Comparison of ENCODE assay signal across 8 mouse cellular contexts in genomic region chr1:182958824-182959223, GRCm38 (mm10). TPM values are rescaled to one million over a fixed set of nuclear protein-coding genes. Genes with fewer than 3 reads are reported as not detected.
DNase-seq lines count a peak whose midpoint lies in the region; ATAC-seq and TF ChIP-seq lines count a peak whose summit lies in the region.

No protein-coding gene starts in this region.

- no peaks in the 10 kb centered on the region for H3K27me3 ChIP-seq in kidney, postnatal 0 days (ENCODE audit: insufficient read depth, low read length)
- peaks cover 53% of the 10 kb centered on the region for H3K27me3 ChIP-seq in forebrain, embryonic 13.5 days
- H3K27me3 ChIP-seq in limb, embryonic 12.5 days: peaks cover 14% of the 10 kb centered on the region
- no peaks in the 10 kb centered on the region for H3K27me3 ChIP-seq in neural tube, embryonic 14.5 days (ENCODE audit: control insufficient read depth, insufficient read depth, low read length)

- 0 out of 2 replicates have a peak overlapping the region, but pooled peaks have one; percentile 40 for H3K4me3 ChIP-seq in kidney, postnatal 0 days (replicated peaks; ENCODE audit: low read depth, low read length)
- peak overlapping the region; percentile 41; the same call in 1 of the 2 replicates for H3K4me3 ChIP-seq in forebrain, embryonic 13.5 days
- 0 out of 2 replicates have a peak overlapping the region, but pooled peaks have one; percentile 39 for H3K4me3 ChIP-seq in limb, embryonic 12.5 days (replicated peaks)
- H3K4me3 ChIP-seq in neural tube, embryonic 14.5 days (ENCODE audit: low read depth, low read length): no peak overlapping the region

- no peaks in the 10 kb centered on the region for H3K9me3 ChIP-seq in kidney, postnatal 0 days (replicated peaks; ENCODE audit: low read length)
- no peaks in the 10 kb centered on the region for H3K9me3 ChIP-seq in forebrain, embryonic 13.5 days (replicated peaks)
- H3K9me3 ChIP-seq in limb, embryonic 12.5 days: no peaks in the 10 kb centered on the region
- H3K9me3 ChIP-seq in neural tube, embryonic 14.5 days (ENCODE audit: control insufficient read depth, low read length): no peaks in the 10 kb centered on the region

- H3K27ac ChIP-seq in kidney, postnatal 0 days: no peak overlapping the region
- no peak overlapping the region for H3K27ac ChIP-seq in forebrain, embryonic 13.5 days
- H3K27ac ChIP-seq in limb, embryonic 12.5 days: no peak overlapping the region
- peak overlapping the region; percentile 18; the same call in 1 of the 2 replicates for H3K27ac ChIP-seq in neural tube, embryonic 14.5 days (ENCODE audit: low read depth, low read length)

- 0 out of 2 replicates have a peak overlapping the region, but pooled peaks have one; percentile 48 for H3K9ac ChIP-seq in kidney, postnatal 0 days (ENCODE audit: low read depth, low read length)
- 0 out of 2 replicates have a peak overlapping the region, but pooled peaks have one; percentile 56 for H3K9ac ChIP-seq in forebrain, embryonic 13.5 days
- no peak overlapping the region for H3K9ac ChIP-seq in limb, embryonic 12.5 days (replicated peaks)
- no peak overlapping the region for H3K9ac ChIP-seq in neural tube, embryonic 14.5 days (replicated peaks; ENCODE audit: low read depth, low read length)

- WGBS in kidney, postnatal 0 days: 37% methylated on average over 3 of the region's 3 CpGs
- WGBS in forebrain, embryonic 13.5 days: 28% methylated on average over 3 of the region's 3 CpGs
- WGBS in limb, embryonic 12.5 days: 35% methylated on average over 3 of the region's 3 CpGs
- WGBS in neural tube, embryonic 14.5 days: 26% methylated on average over 3 of the region's 3 CpGs

- H3K36me3 ChIP-seq in kidney, postnatal 0 days (ENCODE audit: insufficient read depth, low read length): no peaks in the 10 kb centered on the region
- H3K36me3 ChIP-seq in forebrain, embryonic 13.5 days (ENCODE audit: poor library complexity, severe bottlenecking): no peaks in the 10 kb centered on the region
- H3K36me3 ChIP-seq in limb, embryonic 12.5 days: no peaks in the 10 kb centered on the region
- H3K36me3 ChIP-seq in neural tube, embryonic 14.5 days (ENCODE audit: control insufficient read depth, insufficient read depth, low read length): no peaks in the 10 kb centered on the region

- H3K4me1 ChIP-seq in kidney, postnatal 0 days (replicated peaks; ENCODE audit: insufficient read depth, low read length): peaks cover 22% of the 10 kb centered on the region
- H3K4me1 ChIP-seq in forebrain, embryonic 13.5 days: peaks cover 43% of the 10 kb centered on the region
- peaks cover 35% of the 10 kb centered on the region for H3K4me1 ChIP-seq in limb, embryonic 12.5 days (replicated peaks)
- peaks cover 12% of the 10 kb centered on the region for H3K4me1 ChIP-seq in neural tube, embryonic 14.5 days (ENCODE audit: control insufficient read depth, insufficient read depth, low read length)

- ATAC-seq in kidney, postnatal 0 days (replicated peaks; ENCODE audit: low FRiP score, low read depth): no peak
- ATAC-seq in forebrain, embryonic 13.5 days: peak; percentile 4; the same call in 1 of the 2 replicates
- ATAC-seq in limb, embryonic 12.5 days (ENCODE audit: insufficient number of reproducible peaks, insufficient read depth, low FRiP score, low TSS enrichment, low read depth): no peak
- no peak for ATAC-seq in neural tube, embryonic 14.5 days (ENCODE audit: low read depth)

- no peak for DNase-seq in kidney, postnatal 0 days (ENCODE audit: low spot score)
- no peak for DNase-seq in kidney, adult 11 months
- no peak for DNase-seq in cerebellum, postnatal 10 days
- DNase-seq in cerebellum, adult 11-12 months: no peak
- no peak for DNase-seq in T-cell, adult 2 months (ENCODE audit: low spot score)

- TF ChIP-seq CTCF in kidney, postnatal 0 days (IDR thresholded peaks at IDR 0.05; ENCODE audit: low read depth): no peak

- peak overlapping the region; percentile 86 for H3K4me2 ChIP-seq in kidney, postnatal 0 days (ENCODE audit: low read length)
- peak overlapping the region; percentile 72 for H3K4me2 ChIP-seq in forebrain, embryonic 13.5 days
- H3K4me2 ChIP-seq in limb, embryonic 12.5 days: peak overlapping the region; percentile 78
- peak overlapping the region; percentile 71 for H3K4me2 ChIP-seq in neural tube, embryonic 14.5 days (ENCODE audit: low read depth, low read length)

RNA-seq across cellular contexts. Expression of gene Tlr5, which starts 4.2 kb away (rescaled TPM):
- 0.74 and 1.2 TPM in 2 replicates for polyA plus RNA-seq in kidney, postnatal 0 days (2015; fragmentation: Nextera tagmentation; extraction: Ambion mirVana)
- 0.13 and 0.34 TPM in 2 replicates for polyA plus RNA-seq in forebrain, embryonic 13.5 days (2015; fragmentation: Nextera tagmentation; extraction: Ambion mirVana)
- polyA plus RNA-seq in limb, embryonic 12.5 days (2016; fragmentation: Nextera tagmentation; extraction: Ambion mirVana): 0.50 and 0.81 TPM in 2 replicates
- 0.24 and 0.93 TPM in 2 replicates for polyA plus RNA-seq in neural tube, embryonic 14.5 days (2014; fragmentation: Nextera tagmentation; extraction: Ambion mirVana)

Comparison
In these comparisons a context has a peak if more than half of its experiments do, and no peak if none do; other contexts are left out.
1. H3K9ac ChIP-seq: peak in kidney, postnatal 0 days (single experiment) and forebrain, embryonic 13.5 days (single experiment); none in limb, embryonic 12.5 days (single experiment) and neural tube, embryonic 14.5 days (single experiment).
2. Peak in every context shown above with its lines, with median percentiles within 50 percentile points of each other: H3K4me2 ChIP-seq.